Mouse (Mus musculus) limb, embryonic 15.5 days (tissue): Measurements from ENCODE around the gene Ifi209. TPM values are rescaled to one million over a fixed set of nuclear protein-coding genes. Genes with fewer than 3 reads are reported as not detected.

ENCODE experiments used
- ATAC-seq: fragments of 200-750 bp; cut with Nextera tagmentation; 2 replicates; pipeline ENCODE4 v1.8.0; 2017; ENCODE audit warnings: low read depth, moderate TSS enrichment; ENCODE audit not compliant: insufficient number of reproducible peaks, low FRiP score, low TSS enrichment
- H3K27ac ChIP-seq: fragments of 300-500 bp; sonication (generic); 2 replicates; pipeline ENCODE4 v1.5.1; 2015; ENCODE audit warnings: moderate library complexity, mild to moderate bottlenecking, inconsistent platforms
- H3K27me3 ChIP-seq: fragments of 300-500 bp; sonication (generic); 2 replicates; pipeline ENCODE4 v1.6.1; 2015; ENCODE audit warnings: inconsistent platforms
- H3K36me3 ChIP-seq: fragments of 300-500 bp; sonication (generic); 2 replicates; pipeline ENCODE4 v1.6.1; 2015; ENCODE audit warnings: inconsistent platforms
- H3K4me1 ChIP-seq: fragments of 300-500 bp; sonication (generic); 2 replicates; pipeline ENCODE4 v1.6.1; 2015; ENCODE audit warnings: inconsistent platforms
- H3K4me2 ChIP-seq: fragments of 300-500 bp; sonication (generic); 2 replicates; pipeline ENCODE4 v1.6.1; 2015; ENCODE audit warnings: mild to moderate bottlenecking, inconsistent platforms
- H3K4me3 ChIP-seq: fragments of 300-500 bp; sonication (generic); 2 replicates; pipeline ENCODE4 v1.5.1; 2015; ENCODE audit warnings: mild to moderate bottlenecking, inconsistent platforms
- H3K9ac ChIP-seq: fragments of 300-500 bp; sonication (generic); 2 replicates; pipeline ENCODE4 v1.6.1; 2015; ENCODE audit warnings: inconsistent platforms
- H3K9me3 ChIP-seq: fragments of 300-500 bp; sonication (generic); 2 replicates; pipeline ENCODE4 v1.6.1; 2016; ENCODE audit warnings: inconsistent platforms
- WGBS: fragments of 180-500 bp; shearing (Covaris S2); methylation state at CpG from one replicate; pipeline ENCODE4 v1.1.7; 2015; 5-methylcytosine and 5-hydroxymethylcytosine counted together
- microRNA-seq: library from miRNA; unstranded; fragments of <30 nt; microRNA quantifications from one replicate; pipeline ENCODE4, GENCODE M21; 2016
- polyA plus RNA-seq: library from polyadenylated mRNA; unstranded; fragments of >200 nt; fragmentation: Nextera tagmentation; extraction: Ambion mirVana; gene quantifications from 2 replicates; pipeline ENCODE4 v1.2.1, GENCODE M21; 2015

Gene Ifi209
- polyA plus RNA-seq, 1 experiment from 2014 or later, result 0.51 TPM

GRCm38 (mm10) chr1:173694270-173694669 lies 63.6 kb downstream of the Ifi209 start:
- Histone ChIP-seq H3K4me1 (no peaks in the 10 kb centered on the region), H3K4me3 (no peak overlapping the region), H3K9ac (no peak overlapping the region), H3K9me3 (no peaks in the 10 kb centered on the region), H3K27me3 (no peaks in the 10 kb centered on the region), H3K4me2 (no peak overlapping the region), H3K27ac (no peak overlapping the region), H3K36me3 (no peaks in the 10 kb centered on the region)
- no peak for ATAC-seq
- WGBS, result 84% methylated on average over 1 of the region's 1 CpGs

Small RNA genes lying within 50 kb of the gene (microRNA-seq; reads per million reads assigned to microRNA genes)
- gene Gm44339, result not detected

Other genes starting within 250 kb of the Ifi209 start
- gene Ifi206, start 139.9 kb upstream of the Ifi209 start, polyA plus RNA-seq, result 0.08 and 0.14 TPM in 2 replicates
- gene Ifi214, start 95.0 kb upstream of the Ifi209 start, polyA plus RNA-seq, result not detected in 2 replicates
- gene Ifi213, start 31.6 kb upstream of the Ifi209 start, polyA plus RNA-seq, result 0.08 and 0.32 TPM in 2 replicates
- gene Ifi208, start 42.8 kb downstream of the Ifi209 start, polyA plus RNA-seq, result 0.08 TPM in 1 of 2 replicates, not detected in the other
- gene Ifi207, start 110.8 kb downstream of the Ifi209 start, polyA plus RNA-seq, result 1.2 and 1.4 TPM in 2 replicates
- gene Ifi204, start 136.0 kb downstream of the Ifi209 start, polyA plus RNA-seq, result 2.9 and 3.1 TPM in 2 replicates